Mouse (Mus musculus) MEL (cell line): ENCODE results near the gene Cdh22. TPM values are rescaled to one million over a fixed set of nuclear protein-coding genes. Genes with fewer than 3 reads are reported as not detected.

Experiments
- DNase-seq: peaks from one replicate; pipeline ENCODE4 v3.0.0; 2011; ENCODE audit warnings: low read depth, low spot score
- H3K27ac ChIP-seq: 2 replicates; pipeline ENCODE4 v1.5.1; 2012; ENCODE audit warnings: low read depth, mild to moderate bottlenecking, control low read depth, low read length, moderate library complexity; ENCODE audit not compliant: control insufficient read depth
- H3K27me3 ChIP-seq, 2 experiments: fragments of 150-350 bp in 1 of 2; sonication (generic) in 1 of 2; 2 replicates each; pipeline ENCODE4 v1.6.1; 2012; ENCODE audit warnings: low read length in 2 of 2, mild to moderate bottlenecking in 2 of 2, improper control_type of control experiment in 1 of 2, moderate library complexity in 1 of 2; ENCODE audit not compliant: insufficient read depth in 2 of 2, control insufficient read depth in 1 of 2
- H3K36me3 ChIP-seq, 2 experiments: 2 replicates each; pipeline ENCODE4 v1.6.1; 2012 to 2014; ENCODE audit warnings: low read length in 2 of 2, improper control_type of control experiment in 1 of 2, inconsistent platforms in 1 of 2, mild to moderate bottlenecking in 1 of 2; ENCODE audit not compliant: insufficient read depth in 2 of 2, control insufficient read depth in 1 of 2
- H3K4me1 ChIP-seq, 2 experiments: fragments of 150-350 bp in 1 of 2; sonication (generic) in 1 of 2; 2 replicates each; pipeline ENCODE4 v1.6.1; 2012; ENCODE audit warnings: low read length in 2 of 2, improper control_type of control experiment in 1 of 2, mild to moderate bottlenecking in 1 of 2; ENCODE audit not compliant: insufficient read depth in 2 of 2, control insufficient read depth in 1 of 2
- H3K4me3 ChIP-seq, 2 experiments: fragments of 150-350 bp in 1 of 2; sonication (generic) in 1 of 2; 2 replicates each; pipeline ENCODE4 v1.5.1; 2012; ENCODE audit warnings: low read depth in 2 of 2, low read length in 2 of 2, mild to moderate bottlenecking in 2 of 2, moderate library complexity in 2 of 2, control low read depth in 1 of 2, improper control_type of control experiment in 1 of 2; ENCODE audit not compliant: control insufficient read depth in 1 of 2, insufficient read depth in 1 of 2
- H3K79me2 ChIP-seq: 2 replicates; pipeline ENCODE4 v1.6.1; 2012; ENCODE audit warnings: mild to moderate bottlenecking, low read length, moderate library complexity; ENCODE audit not compliant: control insufficient read depth, poor library complexity, insufficient read depth
- H3K9ac ChIP-seq: 2 replicates; pipeline ENCODE4 v1.6.1; 2012; ENCODE audit warnings: low read depth, mild to moderate bottlenecking, control low read depth, low read length, moderate library complexity; ENCODE audit not compliant: control insufficient read depth, poor library complexity, severe bottlenecking
- H3K9me3 ChIP-seq: fragments of 150-350 bp; sonication (generic); replicated peaks from 2 replicates; pipeline ENCODE4 v1.6.1; 2012; ENCODE audit warnings: mild to moderate bottlenecking, low read length, improper control_type of control experiment, moderate library complexity; ENCODE audit not compliant: insufficient read depth
- BHLHE40 ChIP-seq: IDR thresholded peaks from 2 replicates; pipeline ENCODE4 v1.6.1; 2012; ENCODE audit warnings: low read depth, mild to moderate bottlenecking, inconsistent platforms, low read length, improper control_type of control experiment, borderline replicate concordance
- GABPA ChIP-seq: IDR thresholded peaks from 2 replicates; pipeline ENCODE4 v1.6.1; 2012; ENCODE audit warnings: low read depth, mild to moderate bottlenecking, inconsistent platforms, low read length, improper control_type of control experiment, moderate library complexity
- KAT2A ChIP-seq: conservative IDR thresholded peaks from 2 replicates; pipeline ENCODE4 v1.6.1; 2012; ENCODE audit warnings: low read depth, low read length, improper control_type of control experiment, inconsistent platforms
- MAX ChIP-seq: IDR thresholded peaks from 2 replicates; pipeline ENCODE4 v1.6.1; 2011; ENCODE audit warnings: low read length, improper control_type of control experiment
- MAZ ChIP-seq: IDR thresholded peaks from 2 replicates; pipeline ENCODE4 v1.6.1; 2012; ENCODE audit warnings: low read depth, mild to moderate bottlenecking, inconsistent platforms, low read length, improper control_type of control experiment
- MXI1 ChIP-seq: IDR thresholded peaks from 2 replicates; pipeline ENCODE4 v1.6.1; 2011; ENCODE audit warnings: mild to moderate bottlenecking, low read depth, low read length, improper control_type of control experiment
- MYB ChIP-seq: IDR thresholded peaks from 2 replicates; pipeline ENCODE4 v1.6.1; 2011; ENCODE audit warnings: mild to moderate bottlenecking, low read depth, low read length, improper control_type of control experiment
- NRF1 ChIP-seq: IDR thresholded peaks from 2 replicates; pipeline ENCODE4 v1.6.1; 2014; ENCODE audit warnings: low read depth, mild to moderate bottlenecking, inconsistent platforms, low read length, improper control_type of control experiment, moderate library complexity; ENCODE audit not compliant: poor library complexity, insufficient read depth, severe bottlenecking
- POLR2A ChIP-seq, 2 experiments: IDR thresholded peaks; 2 replicates each; pipeline ENCODE4 v1.6.1; 2011 to 2012; ENCODE audit warnings: low read length in 2 of 2, mild to moderate bottlenecking in 2 of 2, control low read depth in 1 of 2, improper control_type of control experiment in 1 of 2, low read depth in 1 of 2, moderate library complexity in 1 of 2; ENCODE audit not compliant: control insufficient read depth in 1 of 2, insufficient read depth in 1 of 2, poor library complexity in 1 of 2
- POLR2AphosphoS5 ChIP-seq: IDR thresholded peaks from 2 replicates; pipeline ENCODE4 v1.6.1; 2012; ENCODE audit warnings: low read depth, borderline replicate concordance, mild to moderate bottlenecking, inconsistent platforms, low read length, moderate library complexity, mixed read lengths
- RCOR1 ChIP-seq: IDR thresholded peaks from 2 replicates; pipeline ENCODE4 v1.6.1; 2012; ENCODE audit warnings: low read depth, mild to moderate bottlenecking, inconsistent platforms, low read length, improper control_type of control experiment
- TAL1 ChIP-seq: IDR thresholded peaks from 2 replicates; pipeline ENCODE4 v1.6.1; 2012; ENCODE audit warnings: mild to moderate bottlenecking, inconsistent platforms, low read length, moderate library complexity, mixed read lengths
- UBTF ChIP-seq: IDR thresholded peaks from 2 replicates; pipeline ENCODE4 v1.6.1; 2012; ENCODE audit warnings: low read depth, mild to moderate bottlenecking, inconsistent platforms, low read length, improper control_type of control experiment, moderate library complexity, borderline replicate concordance; ENCODE audit not compliant: insufficient read depth
- USF2 ChIP-seq, 2 experiments: IDR thresholded peaks; 2 replicates each; pipeline ENCODE4 v1.6.1; 2011 to 2012; ENCODE audit warnings: improper control_type of control experiment in 2 of 2, low read length in 2 of 2, borderline replicate concordance in 1 of 2, inconsistent platforms in 1 of 2, low read depth in 1 of 2, mild to moderate bottlenecking in 1 of 2; ENCODE audit not compliant: insufficient read depth in 1 of 2
- ZKSCAN1 ChIP-seq: IDR thresholded peaks from 2 replicates; pipeline ENCODE4 v1.6.1; 2012; ENCODE audit warnings: low read depth, mild to moderate bottlenecking, inconsistent platforms, low read length, improper control_type of control experiment, moderate library complexity
- ZMIZ1 ChIP-seq: IDR thresholded peaks from 2 replicates; pipeline ENCODE4 v1.6.1; 2012; ENCODE audit warnings: low read depth, mild to moderate bottlenecking, inconsistent platforms, low read length, improper control_type of control experiment, moderate library complexity
- polyA plus RNA-seq, 2 experiments: library from polyadenylated mRNA; stranded (reverse) in 1 of 2; unstranded in 1 of 2; fragments of >175 nt in 1 of 2; fragments of >200 nt in 1 of 2; gene quantifications; 2 replicates each; pipeline versions ENCODE4 v1.2.1 to v1.2.4; 2012; ENCODE audit warnings: low replicate concordance in 2 of 2, low read depth in 1 of 2; ENCODE audit not compliant: insufficient read length in 2 of 2, insufficient read depth in 1 of 2, missing spikeins in 1 of 2
- total RNA-seq: library from RNA; depleted of rRNA; stranded (reverse); fragments of 300-350 nt; gene quantifications from 2 replicates; pipeline ENCODE4 v1.2.3, GENCODE M21; 2012

The Cdh22 gene
- total and polyA plus RNA-seq, 3 experiments, result not detected

DNA sequence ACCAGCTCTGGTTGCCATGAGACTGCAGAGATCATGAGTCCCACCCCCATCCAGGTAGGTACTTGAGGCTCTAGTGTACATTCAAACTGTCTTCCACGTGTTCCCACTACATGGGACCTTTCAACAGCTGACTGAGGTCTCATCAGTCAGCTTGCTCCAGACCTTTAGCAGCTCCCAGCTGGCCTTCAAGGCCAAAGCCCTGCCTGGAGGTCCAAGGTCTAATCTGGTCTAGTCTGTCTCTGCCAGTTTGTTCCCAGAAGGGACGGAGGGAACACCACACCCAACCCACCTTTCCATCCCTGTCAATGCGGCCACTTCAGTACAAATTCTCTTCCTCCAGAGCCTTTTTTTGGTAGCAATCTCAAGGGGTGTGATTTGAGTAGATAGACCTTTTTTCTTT is 49.0 kb upstream of the Cdh22 start:
- H3K9ac ChIP-seq, result no peak overlapping the region
- H3K79me2 ChIP-seq, result peaks cover 7% of the 10 kb centered on the region; the same call in 1 of the 2 replicates
- TF ChIP-seq POLR2A (IDR thresholded peaks at IDR 0.05; ENCODE audit: control insufficient read depth in 1 of 2, insufficient read depth in 1 of 2, low read depth in 1 of 2, low read length in 2 of 2, poor library complexity in 1 of 2), result no peak
- TF ChIP-seq MYB, result no peak
- no peak for TF ChIP-seq BHLHE40
- TF ChIP-seq GABPA, result no peak
- no peak for TF ChIP-seq MAZ
- no peak for TF ChIP-seq MAX
- TF ChIP-seq USF2 (IDR thresholded peaks at IDR 0.05; ENCODE audit: borderline replicate concordance in 1 of 2, insufficient read depth in 1 of 2, low read depth in 1 of 2, low read length in 2 of 2), result no peak
- TF ChIP-seq RCOR1, result no peak
- TF ChIP-seq NRF1, result no peak
- TF ChIP-seq MXI1, result no peak
- TF ChIP-seq POLR2AphosphoS5, result no peak
- no peak for TF ChIP-seq TAL1
- TF ChIP-seq KAT2A, result no peak
- TF ChIP-seq ZMIZ1, result no peak
- H3K4me3 ChIP-seq, result no peak overlapping the region
- DNase-seq, result no peak
- H3K36me3 ChIP-seq, result peaks cover 0 to 2% of the 10 kb centered on the region in 2 experiments; a peak in 2 of 4 replicates
- H3K27me3 ChIP-seq, result no peaks in the 10 kb centered on the region
- no peaks in the 10 kb centered on the region for H3K9me3 ChIP-seq
- H3K27ac ChIP-seq, result no peak overlapping the region
- peaks cover 3 to 22% of the 10 kb centered on the region in 2 experiments for H3K4me1 ChIP-seq

DNA sequence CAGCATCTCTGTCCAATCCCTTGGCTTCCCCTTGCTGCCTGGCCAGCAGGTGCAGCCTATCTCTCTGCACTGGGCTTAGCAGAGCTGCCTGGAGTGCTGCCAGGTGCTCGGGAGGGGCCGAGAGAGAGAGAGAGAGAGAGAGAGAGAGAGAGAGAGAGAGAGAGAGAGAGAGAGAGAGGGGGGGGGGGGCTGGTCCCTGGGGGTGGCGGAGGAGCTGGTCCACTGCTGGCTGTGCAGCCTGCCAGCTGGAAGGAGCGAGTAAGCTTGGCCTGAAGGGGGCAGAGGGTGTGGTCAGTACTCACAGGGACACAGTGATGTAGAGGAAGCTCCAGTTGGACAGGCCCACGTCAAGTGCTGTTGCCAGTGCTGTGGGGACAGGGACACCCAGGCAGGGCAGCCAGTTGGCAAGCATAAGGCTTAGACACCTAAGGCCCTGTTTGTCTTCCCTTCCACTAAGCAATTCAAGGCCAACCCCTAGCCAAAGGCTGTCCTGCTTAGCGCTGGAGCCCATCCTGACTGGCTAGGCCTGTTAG is 47.2 kb upstream of the Cdh22 start:
- no peak overlapping the region for H3K4me3 ChIP-seq
- TF ChIP-seq NRF1, result no peak
- no peak for TF ChIP-seq UBTF
- TF ChIP-seq ZKSCAN1, result no peak
- TF ChIP-seq, all 39 proteins: peak for 0
- Histone ChIP-seq H3K4me1 (peaks cover 0 to 17% of the 10 kb centered on the region in 2 experiments; a peak in 2 of 4 replicates), H3K9ac (no peak overlapping the region), H3K9me3 (no peaks in the 10 kb centered on the region), H3K27ac (no peak overlapping the region), H3K79me2 (0 out of 2 replicates have a peak, but pooled peaks cover 4% of the 10 kb centered on the region), H3K36me3 (peaks cover 0 to 2% of the 10 kb centered on the region in 2 experiments; a peak in 2 of 4 replicates), H3K27me3 (no peaks in the 10 kb centered on the region)
- peak; percentile 22 for DNase-seq
